In the genomic region with DNA sequence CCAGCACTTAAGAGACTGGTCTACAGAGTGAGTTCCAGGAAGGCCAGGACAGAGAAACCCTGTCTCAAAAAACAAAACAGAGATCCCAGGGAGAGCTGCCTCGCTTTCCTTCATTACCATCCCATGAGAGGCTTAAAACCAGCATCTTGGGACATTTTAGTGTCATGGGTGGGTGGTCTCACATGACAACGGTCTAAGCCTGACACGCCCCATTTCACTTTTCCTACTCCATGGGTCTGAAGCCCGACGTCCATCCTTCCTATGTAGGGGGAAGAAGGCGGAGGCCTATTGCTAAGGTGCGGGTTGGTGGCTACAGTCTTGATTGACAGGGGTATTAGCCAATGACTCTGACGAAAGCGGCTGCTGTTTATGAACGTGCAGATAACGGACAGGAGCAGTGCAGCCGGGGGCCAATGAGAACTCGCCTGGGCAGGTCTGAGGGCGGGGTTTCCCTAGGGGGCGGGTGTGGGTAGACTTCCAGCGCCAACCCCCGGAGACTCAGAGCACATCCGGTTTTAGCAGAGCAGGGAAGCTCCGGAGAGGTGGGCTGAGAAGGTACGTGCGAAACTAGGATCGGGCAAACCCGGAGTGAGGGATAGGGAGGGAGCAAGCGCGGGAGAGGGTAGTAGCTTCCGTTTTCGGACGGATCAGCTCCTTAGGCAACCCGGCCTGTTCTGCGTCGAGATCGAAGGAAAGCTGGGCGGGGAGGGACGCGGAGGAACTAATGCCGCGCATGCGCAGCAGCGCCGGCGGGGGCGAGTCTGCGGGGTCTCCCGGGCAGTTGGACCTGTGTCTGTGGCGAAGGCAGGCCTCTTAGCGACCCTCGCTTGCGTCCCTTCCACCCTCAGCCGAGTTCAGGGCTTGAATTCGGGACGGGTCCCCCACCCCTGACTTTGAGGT, we compare ENCODE assay signal across 8 mouse cellular contexts. TPM values are rescaled to one million over a fixed set of nuclear protein-coding genes. Genes with fewer than 3 reads are reported as not detected.
DNase-seq lines count a peak whose midpoint lies in the region; ATAC-seq and TF ChIP-seq lines count a peak whose summit lies in the region.

Gene Tmbim6, plus strand, starts transcription at position 397 of the 900 bp plus-strand sequence.

- H3K36me3 ChIP-seq in hindbrain, embryonic 10.5 days = no peaks in the 10 kb centered on the region
- no peaks in the 10 kb centered on the region for H3K36me3 ChIP-seq in lung, postnatal 0 days (ENCODE audit: insufficient read depth, low read length)

- no peaks in the 10 kb centered on the region for H3K27me3 ChIP-seq in hindbrain, embryonic 10.5 days (ENCODE audit: insufficient read depth, poor library complexity, severe bottlenecking)
- no peaks in the 10 kb centered on the region for H3K27me3 ChIP-seq in lung, postnatal 0 days (replicated peaks; ENCODE audit: insufficient read depth, low read length)

- H3K9me3 ChIP-seq in hindbrain, embryonic 10.5 days = no peaks in the 10 kb centered on the region
- no peaks in the 10 kb centered on the region for H3K9me3 ChIP-seq in lung, postnatal 0 days (ENCODE audit: low read length)

- TF ChIP-seq EP300 in lung, postnatal 0 days (IDR thresholded peaks at IDR 0.05) = peak; percentile 22; the same call in 1 of the 2 replicates

- 0 out of 2 replicates have a peak, but pooled peaks have one; percentile 32 for TF ChIP-seq CTCF in lung, postnatal 0 days (IDR thresholded peaks at IDR 0.05)

- H3K27ac ChIP-seq in hindbrain, embryonic 10.5 days = peak within 1 kb of the TSS; percentile 95
- peak within 1 kb of the TSS; percentile 99 for H3K27ac ChIP-seq in lung, postnatal 0 days (ENCODE audit: low read length)

- peak within 1 kb of the TSS; percentile 76 for H3K4me3 ChIP-seq in hindbrain, embryonic 10.5 days
- peak within 1 kb of the TSS; percentile 98 for H3K4me3 ChIP-seq in lung, postnatal 0 days (ENCODE audit: low read depth, low read length)

- WGBS in hindbrain, embryonic 10.5 days = under 1% methylated on average over 51 of the region's 51 CpGs
- WGBS in lung, postnatal 0 days = 2% methylated on average over 38 of the region's 51 CpGs

- ATAC-seq in frontal cortex, adult (ENCODE audit: low TSS enrichment) = peak; percentile 99
- peak; percentile 97 for ATAC-seq in lung, postnatal 0 days

- H3K9ac ChIP-seq in lung, postnatal 0 days (replicated peaks; ENCODE audit: low read depth) = peak within 1 kb of the TSS; percentile 98

- H3K4me1 ChIP-seq in hindbrain, embryonic 10.5 days (replicated peaks) = peaks cover 49% of the 10 kb centered on the region
- peaks cover 11% of the 10 kb centered on the region; the same call in 1 of the 2 replicates for H3K4me1 ChIP-seq in lung, postnatal 0 days (ENCODE audit: insufficient read depth, low read depth, low read length)

- H3K4me2 ChIP-seq in lung, postnatal 0 days (replicated peaks; ENCODE audit: low read depth, low read length) = peak within 1 kb of the TSS; percentile 65

- DNase-seq in MN1 (ENCODE audit: low spot score) = peak; percentile 100
- peak; percentile 100 for DNase-seq in cerebellum, adult 9-10 months
- DNase-seq in hindbrain, embryonic 10.5 days (ENCODE audit: low spot score) = peak; percentile 99
- DNase-seq in layer of hippocampus, adult 9-11 months = peak; percentile 100
- DNase-seq in lung, postnatal 0 days (ENCODE audit: low spot score) = peak; percentile 100
- DNase-seq in ovary, postnatal 14 days (ENCODE audit: low spot score) = peak; percentile 96
- peak; percentile 99 for DNase-seq in thymus, postnatal 14 days

RNA-seq across cellular contexts. Expression of gene Tmbim6, which starts in this region (rescaled TPM):
- polyA plus RNA-seq in hindbrain, embryonic 10.5 days (2016; fragmentation: Nextera tagmentation; extraction: Ambion mirVana) = 283 and 284 TPM in 2 replicates
- 669 and 693 TPM in 2 replicates for polyA plus RNA-seq in lung, postnatal 0 days (2015; fragmentation: Nextera tagmentation; extraction: Ambion mirVana)

Comparison
In these comparisons a context has a peak if more than half of its experiments do, and no peak if none do; other contexts are left out.
1. Peak in every context shown above with its lines: DNase-seq, ATAC-seq, H3K4me3 ChIP-seq and H3K27ac ChIP-seq.